Mouse (Mus musculus): ENCODE results near the gene Teddm2.
"Not testable (repeated sequence)": the region's sequence is repeated elsewhere in the genome, so short reads cannot be mapped to it uniquely, and the experiment has no call there.

Teddm2 gene

DNA sequence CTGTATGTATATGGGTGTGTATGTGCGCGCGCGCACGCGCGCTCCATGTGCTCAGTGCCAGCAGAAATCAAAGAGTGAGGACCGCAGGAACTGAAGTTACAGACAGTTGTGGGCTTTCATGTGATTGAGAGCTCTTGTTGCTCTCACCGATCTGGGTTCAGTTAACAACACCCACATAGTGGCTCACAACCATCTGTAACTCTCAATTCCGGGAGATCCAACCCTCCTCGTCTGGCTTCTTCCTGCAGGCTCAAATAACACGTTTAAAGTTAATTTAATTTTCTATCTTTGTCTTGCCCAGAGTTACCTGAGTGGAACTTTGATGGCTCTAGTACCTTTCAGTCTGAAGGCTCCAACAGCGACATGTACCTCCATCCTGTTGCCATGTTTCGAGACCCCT, 4.2 kb upstream of the Teddm2 start:
- no peak for DNase-seq (ENCODE audit: low spot score)

DNA sequence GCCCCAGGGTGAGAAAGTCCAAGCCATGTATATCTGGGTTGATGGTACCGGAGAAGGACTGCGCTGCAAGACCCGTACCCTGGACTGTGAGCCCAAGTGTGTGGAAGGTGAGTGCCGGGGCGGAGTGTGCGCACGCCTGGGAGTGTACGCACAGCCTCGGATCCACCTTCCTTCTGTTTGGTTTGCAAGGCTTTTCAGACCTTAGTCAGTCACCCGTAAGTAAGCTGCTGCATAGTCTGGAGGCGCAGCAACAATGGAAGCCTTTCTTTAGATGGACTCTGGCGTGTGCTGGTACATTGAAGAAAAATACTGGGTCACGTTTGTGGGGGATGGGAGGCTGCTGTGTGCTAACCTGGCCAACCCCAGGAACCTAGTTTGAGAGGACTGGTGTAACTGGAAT, 3.0 kb upstream of the Teddm2 start:
- no peak for DNase-seq (ENCODE audit: low spot score)

DNA sequence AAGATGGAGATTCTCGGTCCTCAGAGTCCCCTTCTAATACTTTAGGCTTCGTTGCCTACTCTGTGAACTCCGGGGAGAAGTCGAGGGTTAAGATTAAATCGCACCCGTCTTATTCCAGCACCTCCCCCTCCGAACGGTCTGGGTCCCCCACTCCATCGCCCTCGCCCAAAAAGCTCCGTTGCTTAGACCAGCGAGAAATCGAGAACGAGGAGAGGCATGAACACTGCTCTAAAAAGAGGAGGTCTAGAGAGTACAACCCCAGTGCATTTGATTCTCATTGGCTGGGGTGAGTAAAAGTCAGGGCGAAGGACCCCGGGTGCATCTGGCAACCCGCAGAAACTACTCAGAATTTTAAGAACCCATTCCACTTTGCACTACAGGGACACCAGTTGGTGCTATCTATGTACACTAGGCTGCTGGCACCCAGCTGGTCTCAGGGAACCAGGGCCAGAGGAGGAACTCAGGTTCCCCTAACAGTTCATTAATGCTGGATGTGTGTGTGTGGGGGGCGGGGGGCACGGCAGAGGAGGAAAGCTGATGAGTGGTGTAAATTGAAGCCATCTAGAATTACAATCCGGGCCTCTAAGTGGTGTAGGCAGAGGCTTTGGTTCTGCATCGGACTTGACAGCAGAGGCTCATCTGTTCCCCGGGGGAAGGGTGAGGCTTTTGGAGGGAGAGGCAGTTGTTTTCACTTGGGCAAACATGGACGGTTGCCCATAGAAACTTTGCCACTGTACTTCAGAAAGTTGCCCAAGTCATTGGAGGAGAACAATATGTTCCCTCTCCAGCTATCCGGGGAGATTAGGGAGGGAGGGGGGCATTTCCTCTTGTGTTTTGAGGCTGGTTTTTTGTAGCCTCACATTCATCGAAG, 1.1 kb upstream of the Teddm2 start:
- no peak for DNase-seq (ENCODE audit: low spot score)

DNA sequence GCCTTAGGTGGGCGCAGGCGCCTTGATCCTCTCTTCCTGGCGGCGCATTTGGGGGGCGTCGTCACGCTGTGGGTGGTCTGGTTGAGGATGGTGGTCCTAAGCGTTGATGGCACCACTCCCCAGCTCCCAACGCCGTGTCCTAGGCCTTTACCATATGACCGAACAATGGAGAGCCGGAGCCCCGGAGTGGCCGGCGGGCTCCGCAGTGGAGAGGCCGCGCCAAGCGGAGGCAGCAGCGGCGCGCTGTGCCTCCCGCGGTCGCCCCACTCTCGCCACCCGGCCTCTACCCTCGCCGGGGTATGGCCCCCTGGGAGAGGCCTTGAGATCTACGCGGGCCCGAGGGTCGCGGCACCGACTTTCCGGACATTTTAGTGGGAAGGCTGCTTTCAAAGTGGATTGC, 353 bp upstream of the Teddm2 start:
- DNase-seq (ENCODE audit: low spot score): peak; percentile 27

DNA sequence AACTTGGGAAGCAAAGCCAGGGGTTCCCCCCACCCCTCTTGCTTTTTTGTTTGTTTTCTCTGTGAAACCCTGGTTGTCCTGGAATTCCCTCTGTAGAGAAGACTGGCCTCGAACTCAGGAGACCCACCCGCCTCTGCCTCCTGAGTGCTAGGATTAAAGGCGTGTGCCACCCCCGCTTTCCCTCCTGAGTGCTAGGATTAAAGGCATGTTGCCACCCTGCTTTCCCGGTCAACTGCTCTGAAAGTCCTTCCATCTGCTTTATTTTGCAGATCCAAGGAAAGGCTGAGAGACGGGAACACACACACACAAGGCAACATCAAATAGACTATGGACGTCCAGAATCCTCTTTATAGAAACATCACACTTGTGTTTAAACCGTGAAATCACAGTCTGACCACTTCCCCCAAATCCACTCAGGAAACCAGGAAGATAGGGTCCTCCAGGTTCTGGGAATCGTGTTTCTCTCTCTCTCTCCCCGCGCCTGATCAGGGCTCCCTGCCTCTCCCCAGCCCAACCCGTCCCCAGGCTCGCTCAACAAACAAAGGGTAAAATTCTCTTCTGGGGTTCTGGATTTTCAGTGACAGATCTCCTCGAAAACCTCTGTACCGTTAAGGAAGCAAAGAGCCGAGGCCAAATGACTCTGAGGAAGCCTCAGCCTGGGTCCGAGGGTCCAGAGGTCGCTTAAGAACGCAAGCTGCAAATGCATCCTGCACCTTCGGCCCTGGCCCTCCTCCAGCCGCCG, 868 bp downstream of the Teddm2 start:
- no peak for DNase-seq (ENCODE audit: low spot score)

DNA sequence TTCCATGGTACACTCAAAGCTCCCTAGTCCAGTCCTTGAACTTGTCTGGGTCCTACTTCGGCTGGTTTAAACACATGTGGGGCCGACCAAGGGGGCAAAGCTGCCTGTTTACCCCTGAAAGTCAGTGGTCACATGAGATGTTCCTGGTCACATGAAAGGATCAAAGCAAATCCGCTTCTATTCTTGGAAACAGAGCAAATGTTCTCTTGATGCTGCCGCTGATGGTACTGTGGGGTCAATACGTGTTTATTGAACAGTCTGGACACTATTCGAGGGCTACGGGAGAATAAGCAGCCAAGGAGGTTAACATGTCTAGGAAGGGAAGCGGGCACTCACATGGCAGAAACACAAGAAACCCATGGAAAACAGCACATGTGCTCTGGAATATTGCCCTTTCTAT, 2.8 kb downstream of the Teddm2 start:
- DNase-seq (ENCODE audit: low spot score): no peak

DNA sequence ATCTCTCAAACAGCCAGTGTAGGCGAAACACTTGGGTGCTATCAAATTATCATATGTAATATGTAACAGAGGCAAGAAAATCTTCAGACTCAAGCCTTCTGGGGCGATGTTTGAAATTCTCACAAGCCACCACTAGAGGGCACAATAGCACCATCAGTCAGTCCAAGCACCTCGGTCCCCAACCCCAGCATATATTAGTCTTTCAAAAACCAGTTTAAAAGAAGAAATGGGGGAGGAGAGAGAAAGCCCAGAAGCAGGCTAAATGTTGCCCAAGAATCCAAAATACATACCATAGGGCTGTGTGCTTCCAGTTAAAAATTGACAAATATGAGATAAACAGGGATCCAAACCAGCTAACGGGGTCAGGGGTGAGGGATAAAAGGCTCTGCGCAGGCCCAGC, 5.0 kb downstream of the Teddm2 start:
- peak; percentile 69 for DNase-seq (ENCODE audit: low spot score)

DNA sequence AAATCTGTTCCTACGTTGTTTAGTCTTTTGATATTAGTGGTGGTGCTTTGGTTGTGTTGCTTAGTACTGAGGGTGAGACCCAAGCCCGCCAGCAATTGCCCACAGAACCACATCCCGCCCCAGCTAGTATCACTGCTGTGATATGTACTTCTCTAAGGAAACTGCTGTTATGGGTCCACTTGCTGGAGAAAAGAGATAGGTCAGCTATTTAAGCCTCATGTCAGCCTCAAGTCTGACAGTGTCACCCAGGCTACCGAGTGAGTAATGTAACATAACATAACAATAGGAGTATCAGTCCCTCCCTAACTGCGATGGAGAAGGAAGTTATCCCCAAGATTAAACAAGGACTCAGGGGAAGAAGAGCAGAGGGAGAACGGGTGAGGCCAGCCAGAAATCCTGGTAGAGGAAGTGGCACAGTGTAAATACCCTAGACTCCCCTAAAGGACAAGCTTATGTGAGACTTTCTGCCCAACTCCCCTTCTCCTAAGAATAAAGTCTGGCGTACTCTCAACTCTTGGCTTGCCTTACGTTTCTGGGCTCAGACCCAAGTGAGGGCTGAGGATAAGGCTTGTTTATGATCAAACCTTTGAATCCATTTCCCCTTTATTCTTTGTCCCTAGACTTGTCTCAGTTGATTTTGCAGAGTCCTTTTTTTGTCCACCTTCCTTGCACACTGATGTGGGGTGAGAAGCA, 5.7 kb downstream of the Teddm2 start:
- no peak for DNase-seq (ENCODE audit: low spot score)

DNA sequence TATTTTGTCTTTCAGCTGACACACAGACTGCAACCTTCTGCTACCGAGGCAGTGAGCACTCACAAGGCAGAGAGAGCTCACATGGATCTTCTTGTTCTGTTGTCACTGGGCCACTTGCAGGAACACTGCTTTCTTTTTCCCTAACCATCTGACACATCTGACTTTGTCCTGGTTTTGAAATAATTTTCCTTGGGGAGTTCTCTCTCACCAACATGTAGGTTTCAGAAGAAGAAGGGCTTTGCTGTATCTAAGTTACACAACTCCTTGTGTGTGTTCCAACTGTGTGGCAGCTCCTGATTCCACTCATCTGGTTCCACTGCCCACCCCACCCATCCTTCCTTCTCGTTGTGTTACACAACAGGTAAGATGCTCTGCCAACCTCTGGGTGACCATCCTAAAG, 6.3 kb downstream of the Teddm2 start:
- no peak for DNase-seq (ENCODE audit: low spot score)

DNA sequence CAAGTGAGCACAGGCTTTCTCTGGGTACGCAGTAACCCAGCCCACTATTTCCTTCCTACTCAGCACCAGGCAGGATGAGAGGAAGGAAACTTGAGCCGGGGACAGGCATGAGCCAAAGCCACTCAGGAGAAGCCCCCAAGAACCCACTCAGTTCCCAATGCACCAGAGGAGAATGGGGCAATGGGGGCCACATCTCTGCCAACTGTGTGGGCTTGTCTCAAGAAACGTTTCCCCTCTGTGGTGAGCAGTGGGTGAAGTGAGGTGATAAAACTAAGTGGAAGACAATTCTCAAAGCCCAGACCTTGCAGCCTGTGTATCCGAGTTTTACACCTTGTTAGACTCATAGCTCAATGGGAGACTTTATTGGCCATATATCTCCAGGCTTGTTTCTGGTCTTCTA, 8.6 kb downstream of the Teddm2 start, which contains the start of gene Teddm1a:
Teddm1a (plus strand) TSS at position 301 of the 400 bp plus-strand sequence.
- no peak for DNase-seq (ENCODE audit: low spot score)

DNA sequence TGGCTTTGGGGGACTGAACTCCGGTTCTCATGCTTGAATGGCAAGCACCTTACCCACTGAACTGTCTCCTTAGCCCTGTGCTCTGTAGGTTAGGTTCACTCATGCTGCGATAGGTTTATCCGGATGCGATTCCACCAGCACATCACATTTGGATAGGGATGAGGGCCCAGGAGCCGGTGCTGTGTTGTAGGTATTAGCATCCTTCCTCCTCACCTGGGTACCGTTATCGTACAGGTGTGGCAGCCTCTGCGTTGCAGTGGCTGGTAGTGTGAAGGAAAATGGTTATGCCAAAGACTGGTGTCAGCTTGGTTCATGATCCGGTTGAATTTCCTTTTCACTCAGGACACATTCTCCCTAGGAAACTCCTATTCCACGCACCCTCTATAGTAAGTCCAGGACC, 9.9 kb downstream of the Teddm2 start:
- DNase-seq (ENCODE audit: low spot score): no peak

DNA sequence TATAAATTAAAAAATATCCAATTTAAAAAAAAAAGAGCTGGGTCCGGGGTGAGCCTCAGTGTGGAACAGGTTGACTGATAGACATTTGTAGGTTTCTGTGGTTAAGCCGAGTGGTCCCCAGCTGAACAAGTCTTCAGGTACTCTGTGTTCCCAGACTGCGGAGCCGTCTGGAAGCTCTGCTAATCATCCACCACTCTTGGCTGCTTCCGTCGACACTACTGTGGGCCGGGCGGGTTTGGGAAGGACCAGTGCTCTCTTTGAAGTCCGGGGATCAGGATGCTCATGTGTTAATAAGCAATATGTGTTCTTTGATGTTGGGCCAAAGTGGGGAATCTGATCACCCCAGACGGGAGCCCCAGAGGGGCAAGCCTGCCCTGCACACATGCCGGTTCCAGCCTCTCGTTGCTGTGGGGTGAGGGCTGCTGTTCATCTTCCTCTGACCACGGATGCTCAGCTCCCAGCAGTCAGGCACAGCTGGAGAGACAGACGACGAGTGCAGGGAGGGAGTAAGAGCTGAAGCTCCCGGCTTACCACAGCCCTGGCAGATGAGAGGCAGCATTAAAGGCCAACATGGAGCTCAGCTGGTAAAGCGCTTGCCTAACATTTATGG, 13.9 kb downstream of the Teddm2 start:
- no peak for DNase-seq (ENCODE audit: low spot score)

DNA sequence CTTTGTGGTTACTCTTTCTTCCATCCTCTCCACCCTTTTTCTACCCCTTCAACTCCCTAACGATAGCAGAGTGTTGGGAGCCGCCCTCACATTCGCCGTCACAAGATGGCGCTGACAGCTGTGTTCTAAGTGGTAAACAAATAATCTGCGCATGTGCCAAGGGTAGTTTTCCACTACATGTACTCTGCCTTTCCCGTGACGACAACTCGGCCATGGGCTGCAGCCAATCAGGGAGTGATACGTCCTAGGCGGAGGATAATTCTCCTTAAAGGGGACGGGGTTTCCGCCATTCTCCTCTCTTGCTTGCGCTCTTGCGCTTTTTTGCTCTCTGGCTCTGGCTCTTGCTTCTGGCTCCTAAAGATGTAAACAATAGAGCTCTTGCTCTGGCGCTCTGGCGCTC, 19.6 kb downstream of the Teddm2 start:
- not testable (repeated sequence) for DNase-seq (ENCODE audit: low spot score)

DNA sequence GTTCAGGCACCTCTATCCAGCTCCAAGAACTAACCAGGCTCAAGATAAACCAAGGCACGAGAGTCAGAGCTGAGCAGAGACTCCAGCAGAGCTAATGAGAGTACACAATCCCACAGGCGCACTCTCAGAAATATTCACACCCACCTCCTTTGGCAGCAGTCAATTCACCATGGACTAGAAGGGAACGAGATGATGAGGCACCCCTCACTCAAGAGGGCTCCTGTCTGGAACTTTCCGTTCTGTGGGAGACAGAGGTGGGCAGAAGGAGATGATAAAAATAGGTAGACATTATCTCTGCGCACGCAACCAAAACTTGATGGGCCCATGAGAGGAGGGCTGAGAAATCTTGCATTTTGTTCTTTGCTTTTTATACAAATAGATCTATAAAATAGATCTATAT, 26.0 kb downstream of the Teddm2 start, which contains the start of gene Teddm1b:
Teddm1b (plus strand) TSS at position 301 of the 400 bp plus-strand sequence.
- no peak for DNase-seq (ENCODE audit: low spot score)

DNA sequence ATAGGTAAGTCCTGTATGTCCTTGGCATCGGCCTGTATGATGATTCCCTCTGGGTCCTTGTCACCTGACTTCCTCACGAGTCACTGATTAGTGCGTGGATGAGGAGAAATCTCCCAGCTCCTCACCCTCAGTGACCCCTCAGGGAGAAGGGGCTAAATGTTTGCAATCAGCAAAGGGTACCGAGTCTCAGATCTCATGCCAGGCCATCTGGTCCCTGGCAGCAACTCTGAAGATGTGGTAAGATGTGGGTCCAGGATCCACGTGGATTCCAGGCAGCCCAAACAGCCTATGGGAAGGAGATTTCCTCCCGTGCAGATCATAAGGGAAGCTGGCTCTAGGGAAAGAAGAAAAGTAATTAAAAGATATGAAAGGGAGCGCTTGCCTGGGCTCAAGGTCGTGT, 44.1 kb downstream of the Teddm2 start:
- DNase-seq (ENCODE audit: low spot score): no peak

DNA sequence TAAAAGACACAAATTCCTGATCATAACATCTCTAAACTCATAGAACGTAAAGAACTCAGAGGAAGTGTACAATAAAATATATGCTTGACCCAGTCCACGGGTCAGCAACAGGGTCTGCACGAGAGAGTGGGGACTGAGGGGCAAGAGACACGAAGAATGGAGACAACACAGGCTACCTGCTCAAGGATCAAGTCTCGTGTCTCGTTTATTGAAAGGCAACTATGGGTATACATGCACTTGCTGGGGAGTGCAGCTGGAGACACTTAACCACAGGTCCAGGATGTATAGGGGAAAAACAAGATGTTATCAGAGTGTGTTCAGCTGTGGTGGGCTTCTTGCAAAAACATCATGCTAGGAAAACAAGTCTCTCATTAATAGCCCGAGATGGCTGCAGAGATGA, 47.3 kb downstream of the Teddm2 start:
- DNase-seq (ENCODE audit: low spot score): not testable (repeated sequence)

DNA sequence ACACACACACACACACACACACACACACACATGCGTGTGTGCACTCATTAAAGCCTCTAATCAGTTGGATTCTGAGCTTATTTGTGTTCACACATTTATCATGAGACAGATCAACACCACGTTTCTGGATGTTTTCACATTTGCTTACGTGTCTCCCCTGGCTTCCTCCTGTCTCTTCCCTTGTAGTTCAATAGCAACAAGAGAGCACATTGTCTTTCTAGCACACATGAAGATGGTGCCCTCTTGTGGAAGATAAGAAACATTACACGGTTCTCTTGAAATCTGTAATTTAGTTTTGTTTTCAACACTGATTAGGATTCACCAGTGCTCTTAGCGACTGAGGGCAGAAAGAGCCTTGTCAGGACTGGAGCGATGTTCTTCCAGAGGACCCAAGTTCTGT, 53.2 kb downstream of the Teddm2 start:
- DNase-seq (ENCODE audit: low spot score): no peak

DNA sequence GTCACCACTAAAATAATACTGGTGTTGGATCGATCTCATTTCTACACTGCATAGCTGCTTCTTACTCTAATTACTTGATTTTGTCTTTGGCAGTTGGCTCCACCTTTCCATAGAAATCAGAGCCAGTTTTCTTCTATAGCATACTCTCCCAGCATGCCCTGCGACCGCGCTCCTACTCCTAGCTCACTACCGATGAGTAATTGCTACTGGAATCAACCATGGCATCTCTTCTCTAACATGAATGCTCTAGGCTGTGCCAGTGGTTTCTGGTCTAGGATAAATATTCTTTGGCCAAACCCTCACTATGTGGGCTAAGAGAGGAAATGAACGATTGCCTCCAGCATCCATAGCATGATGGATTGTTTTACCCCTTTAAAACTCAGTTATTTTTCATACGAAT, 53.6 kb downstream of the Teddm2 start:
- DNase-seq (ENCODE audit: low spot score): no peak

DNA sequence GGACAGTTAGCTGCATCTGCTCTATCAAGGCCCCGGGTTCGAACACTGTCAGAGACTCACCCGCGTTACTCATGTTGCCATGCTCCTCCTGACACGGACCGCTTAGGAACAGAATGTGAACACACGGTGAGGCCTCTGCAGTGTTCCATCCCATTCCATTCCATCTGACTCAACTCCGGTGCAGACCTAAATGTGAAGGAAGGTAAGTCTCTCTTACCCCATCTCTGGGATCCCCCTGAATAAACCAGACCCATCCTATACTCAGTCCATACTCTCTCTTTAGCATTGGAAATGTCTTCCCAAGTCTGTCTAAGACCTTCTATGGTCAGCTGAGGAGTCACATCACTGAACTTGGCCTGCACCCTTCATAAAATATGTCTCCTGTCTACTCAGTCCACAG, 56.0 kb downstream of the Teddm2 start, which contains the start of gene Rgsl1:
Rgsl1 (minus strand) TSS at position 101 of the 400 bp plus-strand sequence.
- DNase-seq (ENCODE audit: low spot score): no peak

DNA sequence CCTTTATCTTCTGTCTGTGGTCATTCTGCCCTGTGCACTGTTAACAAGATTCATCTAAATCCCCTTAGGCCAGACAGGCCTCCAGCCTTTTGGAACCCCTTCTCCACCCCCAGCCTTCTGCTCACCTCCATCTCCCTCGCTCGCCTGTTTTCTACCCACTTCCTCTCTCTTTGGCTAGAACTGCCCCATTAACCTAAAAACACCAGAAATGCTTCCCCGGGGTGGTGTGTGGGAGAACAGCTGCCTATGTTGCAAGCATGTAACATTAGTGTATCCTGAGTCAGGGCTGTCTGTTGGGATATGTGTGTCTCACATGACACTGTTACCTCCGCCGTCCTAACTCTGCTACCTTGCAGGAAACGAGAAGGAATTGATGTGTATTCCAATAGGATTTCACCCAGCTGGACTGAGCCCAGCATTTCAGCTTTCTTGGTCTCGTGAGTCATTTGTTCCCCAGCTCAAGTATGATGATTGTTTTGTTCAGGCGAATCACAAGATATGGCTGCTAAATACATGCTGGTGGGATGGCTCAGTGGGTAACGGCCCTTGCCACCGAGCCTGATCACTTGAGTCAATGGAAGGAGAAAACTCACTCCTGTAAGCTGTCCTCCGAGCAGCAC, 57.8 kb downstream of the Teddm2 start:
- no peak for DNase-seq (ENCODE audit: low spot score)

DNA sequence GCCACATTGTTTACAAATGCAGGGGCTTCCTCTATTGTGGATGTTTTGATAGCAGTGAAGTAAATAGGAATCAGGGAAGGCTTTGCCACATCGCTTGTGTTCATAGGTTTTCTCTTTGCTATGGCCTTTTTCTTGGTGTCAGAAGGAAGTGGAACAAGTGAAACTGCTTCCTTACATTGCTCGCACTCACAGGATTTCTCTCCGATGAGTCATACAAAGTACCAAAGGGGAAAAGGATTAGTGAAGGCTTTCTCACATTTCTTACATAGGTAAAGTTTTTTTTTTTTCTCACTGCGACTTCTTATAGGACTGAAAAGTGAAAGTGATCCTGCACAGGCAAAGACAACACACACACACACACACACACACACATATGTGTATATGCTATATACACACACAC, 64.0 kb downstream of the Teddm2 start:
- DNase-seq (ENCODE audit: low spot score): no peak

DNA sequence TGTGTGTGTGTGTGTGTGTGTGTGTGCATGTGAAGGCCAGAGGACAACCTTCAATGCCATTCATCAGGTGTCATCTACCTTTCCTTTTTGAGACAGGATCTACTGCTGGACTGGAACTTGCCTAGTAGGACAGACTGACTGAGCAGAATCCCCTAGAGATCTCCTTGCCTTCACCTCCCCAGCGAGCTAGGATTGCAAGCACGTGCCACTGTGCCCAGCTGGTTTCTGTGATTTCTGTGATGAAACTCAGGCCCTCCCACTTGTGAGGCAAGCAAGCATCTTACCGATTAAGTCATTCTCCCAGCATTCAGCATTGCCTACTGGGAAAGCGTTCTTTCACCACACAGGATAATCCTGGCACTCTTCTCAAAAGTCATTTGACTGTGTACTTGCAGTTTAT, 69.3 kb downstream of the Teddm2 start:
- no peak for DNase-seq (ENCODE audit: low spot score)

All from ovary, postnatal 14 days (tissue).